Mouse (Mus musculus) heart, embryonic 15.5 days (tissue): ENCODE data around the gene Ankrd27. TPM values are rescaled to one million over a fixed set of nuclear protein-coding genes. Genes with fewer than 3 reads are reported as not detected.
"Not testable (repeated sequence)": the region's sequence is repeated elsewhere in the genome, so short reads cannot be mapped to it uniquely, and the experiment has no call there.

Source experiments
- ATAC-seq: fragments of 200-750 bp; cut with Nextera tagmentation; replicated peaks from 2 replicates; pipeline ENCODE4 v1.8.0; 2017; ENCODE audit warnings: low read depth, moderate TSS enrichment; ENCODE audit not compliant: insufficient number of reproducible peaks, insufficient read depth, low FRiP score
- H3K27ac ChIP-seq: fragments of 300-500 bp; sonication (generic); 2 replicates; pipeline ENCODE4 v1.5.1; 2015; ENCODE audit warnings: mild to moderate bottlenecking, inconsistent platforms
- H3K27me3 ChIP-seq: fragments of 300-500 bp; sonication (generic); 2 replicates; pipeline ENCODE4 v1.6.1; 2015; ENCODE audit warnings: inconsistent platforms
- H3K36me3 ChIP-seq: fragments of 300-500 bp; sonication (generic); 2 replicates; pipeline ENCODE4 v1.6.1; 2015; ENCODE audit warnings: mild to moderate bottlenecking, inconsistent platforms
- H3K4me1 ChIP-seq: fragments of 300-500 bp; sonication (generic); replicated peaks from 2 replicates; pipeline ENCODE4 v1.6.1; 2015; ENCODE audit warnings: inconsistent platforms
- H3K4me2 ChIP-seq: fragments of 300-500 bp; sonication (generic); 2 replicates; pipeline ENCODE4 v1.6.1; 2015; ENCODE audit warnings: inconsistent platforms, mild to moderate bottlenecking, moderate library complexity
- H3K4me3 ChIP-seq: fragments of 300-500 bp; sonication (generic); 2 replicates; pipeline ENCODE4 v1.5.1; 2015; ENCODE audit warnings: mild to moderate bottlenecking, inconsistent platforms
- H3K9ac ChIP-seq: fragments of 300-500 bp; sonication (generic); 2 replicates; pipeline ENCODE4 v1.6.1; 2015; ENCODE audit warnings: mild to moderate bottlenecking, inconsistent platforms
- H3K9me3 ChIP-seq: fragments of 300-500 bp; sonication (generic); replicated peaks from 2 replicates; pipeline ENCODE4 v1.6.1; 2016; ENCODE audit warnings: inconsistent platforms
- WGBS: fragments of 180-500 bp; shearing (Covaris S2); methylation state at CpG from one replicate; pipeline ENCODE4 v1.1.7; 2015; ENCODE audit warnings: mixed read lengths; 5-methylcytosine and 5-hydroxymethylcytosine counted together
- polyA plus RNA-seq: library from polyadenylated mRNA; unstranded; fragments of >200 nt; fragmentation: Nextera tagmentation; extraction: Ambion mirVana; gene quantifications from 2 replicates; pipeline ENCODE4 v1.2.1, GENCODE M21; 2015

Gene Ankrd27
- polyA plus RNA-seq, 1 experiment from 2014 or later = 17.7 TPM

DNA sequence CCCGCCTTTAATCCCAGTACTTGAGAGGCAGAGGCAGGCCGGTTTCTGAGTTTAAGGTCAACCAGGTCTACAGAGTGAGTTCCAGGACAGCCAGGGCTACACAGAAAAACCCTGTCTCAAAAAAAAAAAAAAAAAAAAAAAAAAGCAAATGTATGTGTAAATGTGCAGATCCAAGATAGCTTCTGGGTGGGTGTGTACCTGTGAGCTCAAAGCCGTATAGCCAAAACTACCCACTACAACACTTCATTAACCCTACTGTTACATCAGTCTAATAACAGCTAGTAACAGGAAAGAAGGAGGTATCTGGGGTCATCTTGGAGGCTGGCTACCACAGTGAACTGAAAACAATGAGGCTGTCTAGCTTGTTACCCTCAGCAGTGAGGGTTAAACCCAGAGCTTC lies 26.2 kb upstream of the Ankrd27 start:
- ATAC-seq = no peak
- H3K4me3 ChIP-seq = no peak overlapping the region
- no peak overlapping the region for H3K27ac ChIP-seq
- no peaks in the 10 kb centered on the region for H3K27me3 ChIP-seq
- peaks cover 9% of the 10 kb centered on the region; the same call in 1 of the 2 replicates for H3K4me1 ChIP-seq
- WGBS = 89% methylated on average over 3 of the region's 3 CpGs
- H3K36me3 ChIP-seq = no peaks in the 10 kb centered on the region
- no peak overlapping the region for H3K9ac ChIP-seq
- no peak overlapping the region for H3K4me2 ChIP-seq
- H3K9me3 ChIP-seq = no peaks in the 10 kb centered on the region

DNA sequence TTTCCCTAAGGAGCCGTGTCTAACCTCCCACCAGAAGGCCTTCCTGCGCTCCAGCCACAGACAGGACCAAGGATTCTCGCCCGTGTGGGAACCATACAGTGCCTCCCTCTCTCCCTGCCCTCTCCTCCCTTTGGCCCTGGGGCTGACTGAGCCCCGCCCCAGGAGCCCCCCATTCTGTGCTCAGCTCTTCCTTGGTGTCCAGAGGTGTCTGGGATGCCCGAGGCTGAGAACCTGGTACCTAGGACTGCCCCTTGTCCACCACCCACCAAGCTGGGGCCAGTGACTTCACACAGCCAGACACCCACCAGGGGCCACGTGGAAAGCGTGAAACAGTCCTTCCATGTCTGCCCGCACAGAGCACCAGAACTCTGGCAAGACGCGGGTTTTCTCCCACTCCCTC lies 23.0 kb upstream of the Ankrd27 start:
- Histone ChIP-seq H3K36me3 (no peaks in the 10 kb centered on the region), H3K9ac (no peak overlapping the region), H3K9me3 (no peaks in the 10 kb centered on the region), H3K4me2 (no peak overlapping the region), H3K4me3 (no peak overlapping the region), H3K4me1 (no peaks in the 10 kb centered on the region), H3K27ac (no peak overlapping the region), H3K27me3 (no peaks in the 10 kb centered on the region)
- ATAC-seq = no peak
- 60% methylated on average over 11 of the region's 11 CpGs for WGBS

DNA sequence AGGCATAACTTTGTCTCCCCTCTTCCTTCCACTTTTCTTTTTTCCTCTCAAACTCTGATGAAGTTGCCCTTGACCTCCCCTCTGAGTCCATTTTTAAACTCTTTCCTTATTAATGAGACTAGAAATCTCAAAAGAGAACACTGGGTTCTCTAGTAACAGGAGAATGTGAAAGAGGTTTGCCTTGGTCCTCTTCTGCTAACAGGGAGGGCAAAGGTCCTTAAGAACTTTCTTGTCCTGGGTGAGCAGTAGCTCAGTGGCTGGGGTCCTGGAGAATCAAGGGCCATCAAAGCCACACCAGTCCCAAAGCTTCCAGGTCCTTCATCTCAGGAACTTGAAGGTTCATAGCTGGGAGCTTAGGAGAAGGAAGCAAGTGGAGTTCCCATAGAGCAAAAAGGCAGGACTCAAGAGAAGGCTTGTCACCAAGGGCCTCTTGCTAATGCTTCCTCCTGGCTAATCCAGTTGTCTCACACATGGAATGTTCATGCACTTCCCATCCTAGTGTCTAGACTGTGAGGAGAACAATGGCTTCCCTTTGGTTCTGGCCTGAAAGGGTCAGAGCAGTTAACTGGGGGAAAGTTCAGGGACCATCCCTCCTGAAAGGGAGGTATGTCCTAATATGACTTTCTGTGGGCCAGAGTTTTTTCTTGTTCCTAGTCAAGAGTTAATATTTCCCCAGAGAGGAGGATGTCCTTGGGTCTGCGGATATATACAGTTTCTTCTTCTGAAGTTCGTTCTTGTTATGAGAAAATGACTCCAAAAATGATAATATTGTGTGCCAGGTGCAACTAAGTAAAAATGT lies 21.8 kb upstream of the Ankrd27 start:
- Histone ChIP-seq H3K4me3 (no peak overlapping the region), H3K9me3 (no peaks in the 10 kb centered on the region), H3K9ac (no peak overlapping the region), H3K36me3 (no peaks in the 10 kb centered on the region), H3K4me2 (no peak overlapping the region), H3K4me1 (no peaks in the 10 kb centered on the region), H3K27ac (no peak overlapping the region), H3K27me3 (no peaks in the 10 kb centered on the region)
- ATAC-seq = no peak
- 76% methylated on average over 2 of the region's 2 CpGs for WGBS

DNA sequence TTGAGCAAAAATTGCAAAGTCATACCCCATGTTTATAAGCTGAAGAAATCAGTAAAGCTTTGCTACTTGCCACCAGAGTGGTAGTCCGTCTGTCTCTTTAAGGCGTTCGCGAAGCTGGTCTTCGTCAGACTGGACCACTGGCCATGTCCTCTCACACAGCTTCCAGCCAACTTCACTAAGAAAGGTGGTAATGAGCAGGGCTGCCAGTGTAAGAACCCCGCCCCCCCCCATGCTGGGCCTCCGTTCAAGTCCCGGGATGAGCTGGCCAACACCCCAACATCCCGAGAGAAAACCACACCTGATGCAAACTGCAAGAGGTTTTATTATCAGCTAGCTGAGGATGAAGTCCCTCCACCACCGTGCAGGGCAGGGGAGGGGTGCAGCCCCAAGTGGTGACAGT lies 21.2 kb upstream of the Ankrd27 start:
- not testable (repeated sequence) for H3K27ac ChIP-seq, ATAC-seq, H3K4me1 ChIP-seq, H3K9ac ChIP-seq, H3K27me3 ChIP-seq, H3K4me2 ChIP-seq, H3K4me3 ChIP-seq, H3K9me3 ChIP-seq, H3K36me3 ChIP-seq
- 70% methylated on average over 10 of the region's 10 CpGs for WGBS

DNA sequence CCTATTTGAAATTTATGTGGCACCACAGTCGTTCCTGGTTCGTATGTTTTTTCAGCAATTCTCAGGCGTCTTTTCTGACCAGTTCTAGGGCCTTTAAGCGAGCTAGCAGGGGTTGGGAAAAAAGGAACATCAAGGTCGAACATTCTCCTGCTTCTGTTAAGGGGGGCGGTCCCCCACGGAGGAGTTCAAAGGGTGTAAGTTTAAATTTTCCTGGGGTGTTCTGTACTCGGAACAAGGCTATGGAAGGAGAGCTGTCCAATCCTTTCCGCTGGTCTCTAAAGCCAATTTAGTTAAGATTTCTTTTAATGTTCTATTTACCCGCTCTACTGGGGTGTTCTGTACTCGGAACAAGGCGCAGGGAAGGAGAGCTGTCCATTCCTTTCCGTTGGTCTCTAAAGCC lies 20.1 kb upstream of the Ankrd27 start:
- H3K27ac ChIP-seq, H3K9ac ChIP-seq, H3K36me3 ChIP-seq, H3K27me3 ChIP-seq, H3K9me3 ChIP-seq, ATAC-seq, H3K4me3 ChIP-seq, H3K4me1 ChIP-seq, H3K4me2 ChIP-seq: not testable (repeated sequence)
- WGBS = 82% methylated on average over 13 of the region's 13 CpGs

DNA sequence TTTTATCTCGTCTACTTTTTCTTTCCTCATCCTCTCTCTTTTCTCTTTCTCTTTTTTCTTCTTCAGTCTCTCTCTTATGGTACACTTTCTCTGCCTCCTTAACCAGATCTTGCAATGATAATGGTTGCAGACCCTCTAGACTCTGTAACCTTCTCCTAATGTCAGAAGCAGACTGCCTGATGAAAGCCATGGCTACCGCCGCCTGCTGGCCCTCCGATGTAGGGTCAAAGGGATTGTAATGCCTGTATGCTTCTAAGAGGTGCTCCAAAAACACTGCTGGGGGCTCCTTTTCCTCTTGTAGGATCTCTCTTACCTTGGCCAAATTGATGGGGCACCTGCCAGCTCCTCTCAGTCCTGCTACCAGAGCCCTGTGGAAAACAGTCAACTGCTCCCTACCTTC lies 16.3 kb upstream of the Ankrd27 start:
- 83% methylated on average over 4 of the region's 4 CpGs for WGBS

DNA sequence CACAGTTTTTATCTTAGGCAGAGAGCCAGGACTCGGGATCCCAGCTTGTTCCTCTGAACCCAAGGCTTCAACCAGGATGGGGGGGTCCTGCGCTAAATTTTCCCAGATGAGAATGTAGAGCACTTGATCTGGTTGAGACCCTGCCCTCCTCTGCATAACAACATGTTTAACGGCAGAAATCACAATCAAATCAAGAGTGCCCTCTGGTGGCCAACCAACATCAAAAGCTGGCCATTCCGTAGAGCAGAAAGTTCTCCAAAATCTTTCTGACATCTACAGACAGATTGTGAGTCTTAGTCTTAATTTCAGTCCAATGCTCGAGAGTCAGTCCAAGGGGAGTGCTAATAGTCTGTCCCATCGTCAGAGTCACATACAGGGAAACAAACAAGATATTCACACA lies 15.2 kb upstream of the Ankrd27 start:
- not testable (repeated sequence) for ATAC-seq, H3K27me3 ChIP-seq, H3K36me3 ChIP-seq, H3K4me3 ChIP-seq, H3K27ac ChIP-seq, H3K4me2 ChIP-seq, H3K9me3 ChIP-seq, H3K4me1 ChIP-seq, H3K9ac ChIP-seq
- 28% methylated on average over 6 of the region's 6 CpGs for WGBS

More for the DNA sequence above, 16.3 kb upstream of the Ankrd27 start:
- not testable (repeated sequence) for ATAC-seq, H3K27ac ChIP-seq, H3K9ac ChIP-seq, H3K27me3 ChIP-seq, H3K4me1 ChIP-seq, H3K9me3 ChIP-seq, H3K4me2 ChIP-seq, H3K4me3 ChIP-seq, H3K36me3 ChIP-seq

DNA sequence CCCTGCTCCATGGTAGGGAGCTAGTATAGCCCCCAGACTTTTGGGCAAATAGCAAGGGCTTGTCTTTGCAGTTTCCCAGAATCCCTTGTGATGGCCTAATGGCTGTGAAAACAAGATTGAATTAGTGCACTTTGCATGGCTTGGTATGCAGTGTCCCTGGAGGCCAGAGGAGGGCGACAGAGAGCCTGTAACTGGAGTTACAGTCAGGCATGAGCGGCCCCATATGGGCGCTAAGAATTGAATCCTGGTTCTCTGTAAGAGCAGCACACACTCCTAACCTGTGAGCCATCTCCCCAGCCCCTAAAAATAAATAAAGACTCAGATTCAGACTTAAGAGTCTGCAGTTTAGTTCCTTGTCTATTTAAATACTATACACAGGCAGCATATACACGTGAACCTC lies 6.2 kb upstream of the Ankrd27 start:
- no peak overlapping the region for H3K9ac ChIP-seq
- H3K9me3 ChIP-seq = no peaks in the 10 kb centered on the region
- no peak overlapping the region for H3K4me2 ChIP-seq
- H3K4me3 ChIP-seq = no peak overlapping the region
- peaks cover 29% of the 10 kb centered on the region for H3K27me3 ChIP-seq
- peaks cover 14% of the 10 kb centered on the region for H3K4me1 ChIP-seq
- no peaks in the 10 kb centered on the region for H3K36me3 ChIP-seq
- no peak overlapping the region for H3K27ac ChIP-seq
- 32% methylated on average over 4 of the region's 4 CpGs for WGBS
- no peak for ATAC-seq

DNA sequence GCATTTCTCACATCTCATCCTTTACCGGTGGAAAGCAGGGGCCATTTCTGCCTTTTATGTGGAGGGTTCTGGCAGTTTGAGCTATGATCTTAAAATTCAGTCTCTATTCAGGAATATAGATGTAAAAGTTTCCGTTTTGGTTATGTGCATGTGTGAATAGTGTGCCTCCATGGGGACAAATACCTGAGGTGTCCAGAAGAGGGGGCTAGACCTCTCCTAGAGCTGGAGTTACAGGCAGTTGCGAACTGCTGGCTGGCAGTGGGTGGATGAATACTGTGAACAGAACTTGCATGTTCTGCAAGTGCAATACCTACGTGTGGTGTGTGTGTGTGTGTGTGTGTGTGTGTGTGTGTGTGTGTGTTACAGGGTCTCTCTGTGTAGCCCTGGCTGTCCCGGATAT lies 3.3 kb upstream of the Ankrd27 start:
- peaks cover 27% of the 10 kb centered on the region for H3K4me1 ChIP-seq
- H3K4me3 ChIP-seq = no peak overlapping the region
- H3K4me2 ChIP-seq = no peak overlapping the region
- WGBS = 68% methylated on average over 5 of the region's 5 CpGs
- no peak overlapping the region for H3K27ac ChIP-seq
- ATAC-seq = no peak
- no peaks in the 10 kb centered on the region for H3K36me3 ChIP-seq
- no peaks in the 10 kb centered on the region for H3K9me3 ChIP-seq
- peaks cover 26% of the 10 kb centered on the region for H3K27me3 ChIP-seq
- no peak overlapping the region for H3K9ac ChIP-seq

DNA sequence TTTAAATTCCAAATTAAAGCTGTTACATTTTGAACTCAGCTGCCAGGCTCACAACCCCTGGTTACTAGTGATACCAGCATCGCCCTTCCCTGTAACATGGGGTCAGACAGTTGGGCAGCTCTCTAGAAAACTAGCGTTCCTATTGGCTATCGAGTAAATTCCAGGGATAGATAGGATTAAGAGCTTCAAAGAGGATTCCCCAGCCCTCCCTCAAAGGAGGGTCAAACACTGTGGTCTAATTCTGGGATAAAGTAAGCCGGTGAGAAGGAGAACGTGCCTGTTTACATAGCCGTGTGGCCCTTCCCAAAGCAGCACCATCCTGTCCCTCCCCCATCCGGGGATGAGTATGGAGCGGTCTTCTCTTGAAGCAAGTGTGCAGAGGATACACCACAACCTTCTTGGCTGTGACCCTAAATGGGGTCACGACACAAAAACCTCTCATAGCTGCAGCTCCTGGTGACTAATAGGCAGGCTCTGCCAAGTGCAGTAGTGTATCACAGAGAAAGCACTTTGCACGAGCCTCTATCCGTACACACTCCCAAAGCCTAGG lies 2.5 kb upstream of the Ankrd27 start:
- 0 out of 2 replicates have a peak overlapping the region, but pooled peaks have one; percentile 7 for H3K4me3 ChIP-seq
- WGBS = 15% methylated on average over 11 of the region's 11 CpGs
- no peak overlapping the region for H3K9ac ChIP-seq
- H3K4me1 ChIP-seq = peaks cover 29% of the 10 kb centered on the region
- no peak overlapping the region for H3K27ac ChIP-seq
- no peak for ATAC-seq
- H3K9me3 ChIP-seq = no peaks in the 10 kb centered on the region
- peaks cover 26% of the 10 kb centered on the region for H3K27me3 ChIP-seq
- H3K36me3 ChIP-seq = no peaks in the 10 kb centered on the region
- H3K4me2 ChIP-seq = peak overlapping the region; percentile 99

DNA sequence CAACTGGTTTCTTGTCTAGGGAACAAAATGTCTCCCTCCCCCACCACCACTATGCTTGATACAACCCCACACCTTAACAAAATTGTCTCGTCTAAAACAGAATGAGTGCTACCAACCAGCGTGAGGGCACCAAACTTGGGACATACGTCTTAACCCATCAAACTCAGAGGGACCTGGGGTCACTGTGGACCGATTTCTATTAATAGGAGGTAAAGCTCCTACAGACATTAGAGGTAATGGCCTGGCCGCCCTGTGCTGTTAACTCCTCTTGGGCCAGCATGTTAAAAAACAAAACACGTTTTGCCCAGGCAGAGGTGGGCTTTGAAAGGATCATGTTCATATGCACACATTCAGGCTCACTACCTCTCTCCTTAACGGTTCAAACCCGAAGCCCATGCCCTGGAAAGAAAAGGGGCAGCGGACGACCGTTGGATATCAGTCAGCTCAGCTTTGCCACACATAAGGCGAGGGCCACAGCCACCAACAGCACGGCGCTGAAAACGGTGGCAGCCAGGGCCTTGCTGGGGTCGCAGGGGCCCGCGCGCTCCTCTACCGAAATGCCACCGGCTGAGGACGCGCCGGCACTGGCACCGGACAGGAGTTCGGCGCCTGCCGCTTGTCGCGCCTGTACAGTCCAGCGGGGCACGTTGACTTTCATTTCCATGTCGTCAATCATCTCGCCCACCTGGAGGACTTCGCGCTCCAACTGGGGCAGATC lies 1.8 kb upstream of the Ankrd27 start:
- no peak for ATAC-seq
- Histone ChIP-seq H3K36me3 (no peaks in the 10 kb centered on the region), H3K4me3 (peak overlapping the region; percentile 73), H3K27me3 (peaks cover 26% of the 10 kb centered on the region), H3K4me2 (peak overlapping the region; percentile 99), H3K27ac (no peak overlapping the region), H3K9me3 (no peaks in the 10 kb centered on the region), H3K9ac (peak overlapping the region; percentile 53), H3K4me1 (peaks cover 29% of the 10 kb centered on the region)
- WGBS = 5% methylated on average over 36 of the region's 36 CpGs
